Mouse (Mus musculus) CH12.LX (cell line): ENCODE data around the gene C3. TPM values are rescaled to one million over a fixed set of nuclear protein-coding genes. Genes with fewer than 3 reads are reported as not detected.

Experiments used
- DNase-seq: peaks from one replicate; pipeline ENCODE4 v3.0.0-alpha.2; 2013; ENCODE audit errors: extremely low read depth
- H3K27ac ChIP-seq: 2 replicates; pipeline ENCODE4 v1.5.1; 2012; ENCODE audit warnings: low read depth, mild to moderate bottlenecking, control low read depth, moderate library complexity; ENCODE audit not compliant: insufficient read depth
- H3K27me3 ChIP-seq: replicated peaks from 2 replicates; pipeline ENCODE3; 2012; ENCODE audit warnings: inconsistent platforms
- H3K36me3 ChIP-seq, 2 experiments: replicated peaks in 1 of 2; 2 replicates each; pipeline versions ENCODE3 to v1.6.1; 2012; ENCODE audit warnings: inconsistent platforms in 1 of 2, low read length in 1 of 2, mild to moderate bottlenecking in 1 of 2, mixed read lengths in 1 of 2, moderate library complexity in 1 of 2; ENCODE audit not compliant: control insufficient read depth in 1 of 2, insufficient read depth in 1 of 2
- H3K4me1 ChIP-seq, 2 experiments: 2 replicates each; pipeline ENCODE4 v1.6.1; 2012; ENCODE audit warnings: inconsistent platforms in 1 of 2, moderate library complexity in 1 of 2; ENCODE audit not compliant: insufficient read depth in 2 of 2, control insufficient read depth in 1 of 2
- H3K4me2 ChIP-seq: 2 replicates; pipeline ENCODE4 v1.6.1; 2012; ENCODE audit warnings: low read depth, mild to moderate bottlenecking, control low read depth; ENCODE audit not compliant: poor library complexity, insufficient read depth, severe bottlenecking
- H3K4me3 ChIP-seq, 3 experiments: fragments of 150-350 bp in 1 of 3; sonication (generic) in 1 of 3; replicated peaks in 1 of 3; 2 replicates each; pipeline versions ENCODE3 to v1.5.1; 2011 to 2012; ENCODE audit warnings: low read depth in 2 of 3, low read length in 2 of 3, mild to moderate bottlenecking in 2 of 3, moderate library complexity in 2 of 3, control low read depth in 1 of 3, improper control_type of control experiment in 1 of 3, inconsistent platforms in 1 of 3, mixed read lengths in 1 of 3; ENCODE audit not compliant: poor library complexity in 1 of 3
- H3K79me2 ChIP-seq: replicated peaks from 2 replicates; pipeline ENCODE4 v1.6.1; 2012; ENCODE audit warnings: mild to moderate bottlenecking, moderate library complexity; ENCODE audit not compliant: control insufficient read depth, poor library complexity, insufficient read depth, severe bottlenecking; ENCODE audit errors: extremely low read depth
- H3K9ac ChIP-seq: 2 replicates; pipeline ENCODE4 v1.6.1; 2012; ENCODE audit warnings: low read depth, mild to moderate bottlenecking, control low read depth, moderate library complexity; ENCODE audit not compliant: insufficient read depth
- H3K9me3 ChIP-seq: replicated peaks from 2 replicates; pipeline ENCODE3; 2012; ENCODE audit warnings: low read length, inconsistent platforms, mixed read lengths
- CHD2 ChIP-seq: IDR thresholded peaks from 2 replicates; pipeline ENCODE4 v1.6.1; 2011; ENCODE audit warnings: low read length, improper control_type of control experiment
- CTCF ChIP-seq, 2 experiments: IDR thresholded peaks in 1 of 2; conservative IDR thresholded peaks in 1 of 2; 2 replicates each; pipeline ENCODE4 v1.5.1; 2011 to 2012; ENCODE audit warnings: low read depth in 2 of 2, low read length in 2 of 2, improper control_type of control experiment in 1 of 2, inconsistent platforms in 1 of 2, mild to moderate bottlenecking in 1 of 2, moderate library complexity in 1 of 2
- ELF1 ChIP-seq: IDR thresholded peaks from 2 replicates; pipeline ENCODE4 v1.6.1; 2014; ENCODE audit warnings: low read depth, mild to moderate bottlenecking, inconsistent platforms, low read length, improper control_type of control experiment
- GABPA ChIP-seq: IDR thresholded peaks from 2 replicates; pipeline ENCODE4 v1.6.1; 2012; ENCODE audit warnings: low read depth, low read length, improper control_type of control experiment, inconsistent platforms; ENCODE audit not compliant: insufficient replicate concordance
- JUND ChIP-seq: conservative IDR thresholded peaks from 2 replicates; pipeline ENCODE4 v1.6.1; 2011; ENCODE audit warnings: low read depth, low read length, improper control_type of control experiment
- KAT2A ChIP-seq: IDR thresholded peaks from 2 replicates; pipeline ENCODE4 v1.6.1; 2012; ENCODE audit warnings: low read length, improper control_type of control experiment, inconsistent platforms; ENCODE audit not compliant: insufficient replicate concordance
- MAX ChIP-seq: IDR thresholded peaks from 2 replicates; pipeline ENCODE4 v1.6.1; 2011; ENCODE audit warnings: low read length, improper control_type of control experiment
- NRF1 ChIP-seq: IDR thresholded peaks from 2 replicates; pipeline ENCODE4 v1.6.1; 2014; ENCODE audit warnings: low read depth, mild to moderate bottlenecking, inconsistent platforms, low read length, improper control_type of control experiment, moderate library complexity
- PAX5 ChIP-seq: IDR thresholded peaks from 2 replicates; pipeline ENCODE4 v1.6.1; 2012; ENCODE audit warnings: low read length, inconsistent platforms, mixed read lengths
- POLR2A ChIP-seq: IDR thresholded peaks from 2 replicates; pipeline ENCODE4 v1.6.1; 2011; ENCODE audit warnings: low read depth, mild to moderate bottlenecking, improper control_type of control experiment, low read length
- SIN3A ChIP-seq: IDR thresholded peaks from 2 replicates; pipeline ENCODE4 v1.6.1; 2012; ENCODE audit warnings: low read length, improper control_type of control experiment, inconsistent platforms
- TCF12 ChIP-seq: IDR thresholded peaks from 2 replicates; pipeline ENCODE4 v1.6.1; 2014; ENCODE audit warnings: low read depth, mild to moderate bottlenecking, inconsistent platforms, low read length, improper control_type of control experiment
- UBTF ChIP-seq: IDR thresholded peaks from 2 replicates; pipeline ENCODE4 v1.6.1; 2012; ENCODE audit warnings: low read depth, mild to moderate bottlenecking, inconsistent platforms, low read length, improper control_type of control experiment, moderate library complexity
- USF2 ChIP-seq: conservative IDR thresholded peaks from 2 replicates; pipeline ENCODE4 v1.6.1; 2011; ENCODE audit warnings: low read depth, low read length, improper control_type of control experiment
- ZKSCAN1 ChIP-seq: IDR thresholded peaks from 2 replicates; pipeline ENCODE4 v1.6.1; 2012; ENCODE audit warnings: low read depth, inconsistent platforms, low read length, improper control_type of control experiment, borderline replicate concordance
- ZNF384 ChIP-seq: IDR thresholded peaks from 2 replicates; pipeline ENCODE4 v1.6.1; 2012; ENCODE audit warnings: low read depth, low read length, improper control_type of control experiment, inconsistent platforms
- dilution Hi-C: fragments of 300-500 bp; cut with MboI; formaldehyde crosslinking; loops from 2 replicates; pipeline ENCODE4 v1.14.3; 2020; ENCODE audit warnings: low sequenced_read_pairs; ENCODE audit not compliant: extremely low pct_unique_long_range_greater_than_20kb, extremely low pct_ligation_motif_present
- in situ Hi-C: fragments of 300-500 bp; cut with MboI; formaldehyde crosslinking; loops from 3 replicates; pipeline ENCODE4 v1.14.3; 2019; ENCODE audit warnings: low sequenced_read_pairs, low pct_ligation_motif_present, low pct_unique_long_range_greater_than_20kb, mixed read lengths
- polyA plus RNA-seq: library from polyadenylated mRNA; unstranded; fragments of >175 nt; gene quantifications from 2 replicates; pipeline ENCODE4 v1.2.1, GENCODE M21; 2012; ENCODE audit warnings: low read depth; ENCODE audit not compliant: insufficient read length
- total RNA-seq, 2 experiments: library from RNA; depleted of rRNA; stranded (reverse); fragments of 300-350 nt in 1 of 2; fragments of >200 nt in 1 of 2; gene quantifications; 2 replicates each; pipeline ENCODE4 v1.2.3; 2012 to 2014

The C3 gene
- total and polyA plus RNA-seq, 3 experiments, result 1.2 to 5.4 (median 3.9) TPM

DNA sequence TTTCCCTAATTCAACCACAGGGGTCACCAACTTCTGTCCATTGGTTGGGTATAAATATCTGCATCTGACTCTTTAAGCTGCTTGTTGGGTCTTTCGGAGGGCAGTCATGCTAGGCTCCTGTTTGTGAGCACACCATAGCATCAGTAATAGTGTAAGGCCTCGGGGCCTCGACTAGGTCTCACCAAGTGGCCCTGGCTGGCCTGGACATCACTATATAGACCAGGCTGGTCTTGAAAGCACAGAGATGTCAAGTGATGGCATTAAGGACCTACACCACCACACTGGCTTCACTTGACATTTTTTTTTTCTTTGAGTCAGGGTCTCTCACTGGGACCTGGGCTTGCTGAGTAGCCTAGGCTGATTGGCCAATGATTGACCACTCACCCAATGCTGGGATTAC is 30.3 kb upstream of the C3 start:
- in situ Hi-C loops, result no loop called here
- Histone ChIP-seq H3K27ac (no peak overlapping the region), H3K79me2 (no peaks in the 10 kb centered on the region), H3K9me3 (no peaks in the 10 kb centered on the region), H3K27me3 (no peaks in the 10 kb centered on the region), H3K4me3 (no peak overlapping the region), H3K4me1 (no peaks in the 10 kb centered on the region), H3K9ac (no peak overlapping the region), H3K4me2 (no peak overlapping the region), H3K36me3 (peaks cover 50 to 97% of the 10 kb centered on the region in 2 experiments)
- dilution Hi-C loops, result no loop called here
- DNase-seq, result no peak
- TF ChIP-seq TCF12, result no peak
- no peak for TF ChIP-seq CHD2
- no peak for TF ChIP-seq CTCF (conservative IDR thresholded peaks at IDR 0.05 in 1 of 2, IDR thresholded peaks at IDR 0.05 in 1 of 2; ENCODE audit: low read depth in 2 of 2, low read length in 2 of 2)
- TF ChIP-seq SIN3A, result no peak
- no peak for TF ChIP-seq KAT2A
- no peak for TF ChIP-seq MAX
- TF ChIP-seq ELF1, result no peak
- TF ChIP-seq UBTF, result no peak
- TF ChIP-seq NRF1, result no peak

DNA sequence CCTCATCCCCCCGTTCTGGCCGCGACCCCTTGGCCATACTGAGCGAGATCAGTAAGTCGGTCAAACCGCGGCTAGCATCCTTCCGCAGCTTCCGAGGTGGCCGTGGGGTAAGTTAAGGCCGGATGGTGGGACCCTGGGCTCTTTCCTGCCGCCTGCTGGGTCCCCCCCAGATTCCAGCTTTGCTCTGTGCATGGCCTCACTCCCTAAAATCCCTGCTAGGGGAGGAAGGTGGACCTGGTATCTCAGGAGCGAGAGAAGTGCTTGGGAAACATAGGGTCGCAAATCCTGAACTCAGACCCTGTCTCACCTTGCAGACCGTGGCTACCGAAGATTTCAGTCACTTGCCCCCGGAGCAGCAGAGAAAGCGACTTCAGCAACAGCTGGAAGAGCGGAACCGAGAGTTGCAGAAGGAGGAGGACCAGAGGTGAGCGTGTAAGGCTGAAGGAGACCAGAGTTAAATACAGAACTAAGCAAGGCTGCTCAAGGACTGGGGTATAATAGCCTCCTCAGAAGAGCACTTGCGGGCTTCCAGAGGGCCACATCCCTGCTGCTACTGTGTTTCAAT is 29.1 kb upstream of the C3 start:
- Histone ChIP-seq H3K4me3 (no peak overlapping the region), H3K79me2 (no peaks in the 10 kb centered on the region), H3K27me3 (no peaks in the 10 kb centered on the region), H3K4me2 (no peak overlapping the region), H3K9ac (no peak overlapping the region), H3K36me3 (peaks cover 46 to 97% of the 10 kb centered on the region in 2 experiments), H3K4me1 (peaks cover 0 to 4% of the 10 kb centered on the region in 2 experiments; a peak in 1 of 4 replicates), H3K27ac (no peak overlapping the region), H3K9me3 (no peaks in the 10 kb centered on the region)
- dilution Hi-C loops, result no loop called here
- DNase-seq, result no peak
- TF ChIP-seq KAT2A (no peak), ZNF384 (no peak), USF2 (no peak), JUND (no peak), POLR2A (no peak), ZKSCAN1 (no peak), GABPA (no peak), PAX5 (no peak), ELF1 (no peak)
- in situ Hi-C loops, result no loop called here
